Comparison of ENCODE assay signal across 8 mouse cellular contexts in genomic region chr15:100762649-100763048, GRCm38 (mm10). TPM values are rescaled to one million over a fixed set of nuclear protein-coding genes. Genes with fewer than 3 reads are reported as not detected.
A peak's percentile ranks its signal among the peaks of the same experiment; 100 is the strongest.
DNase-seq lines count a peak whose midpoint lies in the region; ATAC-seq and TF ChIP-seq lines count a peak whose summit lies in the region.

No protein-coding gene starts in this region.

- no peak overlapping the region for H3K27ac ChIP-seq in heart, embryonic 12.5 days (ENCODE audit: poor library complexity, severe bottlenecking)
- no peak overlapping the region for H3K27ac ChIP-seq in ES-Bruce4 (ENCODE audit: insufficient read depth, low read length)
- no peak overlapping the region for H3K27ac ChIP-seq in forebrain, embryonic 16.5 days (ENCODE audit: low read length)
- H3K27ac ChIP-seq in midbrain, embryonic 12.5 days (replicated peaks): 0 out of 2 replicates have a peak overlapping the region, but pooled peaks have one; percentile 89

- no peak overlapping the region for H3K4me3 ChIP-seq in heart, embryonic 12.5 days
- H3K4me3 ChIP-seq in ES-Bruce4 (ENCODE audit: low read depth, low read length): no peak overlapping the region
- H3K4me3 ChIP-seq in forebrain, embryonic 16.5 days (replicated peaks; ENCODE audit: low read length): peak overlapping the region; percentile 69
- H3K4me3 ChIP-seq in midbrain, embryonic 12.5 days: peak overlapping the region; percentile 79

- H3K27me3 ChIP-seq in heart, embryonic 12.5 days (replicated peaks): peaks cover 70% of the 10 kb centered on the region
- H3K27me3 ChIP-seq in ES-Bruce4 (ENCODE audit: control insufficient read depth, insufficient read depth, low read length, poor library complexity, severe bottlenecking): no peaks in the 10 kb centered on the region
- no peaks in the 10 kb centered on the region for H3K27me3 ChIP-seq in forebrain, embryonic 16.5 days (replicated peaks; ENCODE audit: control insufficient read depth, insufficient read depth, low read length)
- peaks cover 4% of the 10 kb centered on the region; the same call in 1 of the 2 replicates for H3K27me3 ChIP-seq in midbrain, embryonic 12.5 days

- TF ChIP-seq EP300 in ES-Bruce4 (IDR thresholded peaks at IDR 0.05; ENCODE audit: insufficient read depth, low read depth, low read length): no peak

- H3K9ac ChIP-seq in heart, embryonic 12.5 days: no peak overlapping the region
- peak overlapping the region; percentile 29; the same call in 1 of the 2 replicates for H3K9ac ChIP-seq in ES-Bruce4 (ENCODE audit: low read depth, poor library complexity, severe bottlenecking)
- H3K9ac ChIP-seq in forebrain, embryonic 16.5 days (replicated peaks; ENCODE audit: low read depth, low read length): peak overlapping the region; percentile 77
- H3K9ac ChIP-seq in midbrain, embryonic 12.5 days (replicated peaks): peak overlapping the region; percentile 75

- WGBS in heart, embryonic 12.5 days: 43% methylated on average over 8 of the region's 8 CpGs
- WGBS in forebrain, embryonic 16.5 days: 40% methylated on average over 8 of the region's 8 CpGs
- WGBS in midbrain, embryonic 12.5 days: 47% methylated on average over 8 of the region's 8 CpGs

- H3K4me2 ChIP-seq in heart, embryonic 12.5 days: peak overlapping the region; percentile 76
- H3K4me2 ChIP-seq in forebrain, embryonic 16.5 days (ENCODE audit: low read length): peak overlapping the region; percentile 73
- peak overlapping the region; percentile 82 for H3K4me2 ChIP-seq in midbrain, embryonic 12.5 days (replicated peaks)

- H3K4me1 ChIP-seq in heart, embryonic 12.5 days (replicated peaks): peaks cover 11% of the 10 kb centered on the region
- H3K4me1 ChIP-seq in ES-Bruce4 (ENCODE audit: control insufficient read depth, insufficient read depth, low read length): peaks cover 2% of the 10 kb centered on the region
- H3K4me1 ChIP-seq in forebrain, embryonic 16.5 days (replicated peaks; ENCODE audit: control insufficient read depth, insufficient read depth, low read length): peaks cover 18% of the 10 kb centered on the region
- peaks cover 21% of the 10 kb centered on the region for H3K4me1 ChIP-seq in midbrain, embryonic 12.5 days

- no peaks in the 10 kb centered on the region for H3K36me3 ChIP-seq in heart, embryonic 12.5 days
- H3K36me3 ChIP-seq in ES-Bruce4 (ENCODE audit: control insufficient read depth, insufficient read depth, low read length, poor library complexity, severe bottlenecking): no peaks in the 10 kb centered on the region
- 0 out of 2 replicates have a peak, but pooled peaks cover 2% of the 10 kb centered on the region for H3K36me3 ChIP-seq in forebrain, embryonic 16.5 days (ENCODE audit: control insufficient read depth, insufficient read depth)
- no peaks in the 10 kb centered on the region for H3K36me3 ChIP-seq in midbrain, embryonic 12.5 days

- no peak for ATAC-seq in heart, embryonic 12.5 days (ENCODE audit: insufficient number of reproducible peaks, low FRiP score)
- ATAC-seq in forebrain, embryonic 16.5 days: no peak
- no peak for ATAC-seq in midbrain, embryonic 12.5 days (ENCODE audit: low FRiP score, low read depth)

- no peak for TF ChIP-seq POLR2A in ES-Bruce4 (IDR thresholded peaks at IDR 0.05; ENCODE audit: insufficient read depth, low read length)

- H3K9me3 ChIP-seq in heart, embryonic 12.5 days (replicated peaks): no peaks in the 10 kb centered on the region
- no peaks in the 10 kb centered on the region for H3K9me3 ChIP-seq in ES-Bruce4 (replicated peaks; ENCODE audit: control insufficient read depth, insufficient read depth, low read length, poor library complexity, severe bottlenecking)
- no peaks in the 10 kb centered on the region for H3K9me3 ChIP-seq in forebrain, embryonic 16.5 days (ENCODE audit: control insufficient read depth, low read length)
- H3K9me3 ChIP-seq in midbrain, embryonic 12.5 days: no peaks in the 10 kb centered on the region

- DNase-seq in heart, adult 8-10 months (ENCODE audit: low spot score): no peak
- no peak for DNase-seq in adrenal gland, postnatal 14 days
- DNase-seq in adrenal gland, postnatal 25 days: no peak
- no peak for DNase-seq in testis, postnatal 14 days (ENCODE audit: low spot score)

- TF ChIP-seq CTCF in ES-Bruce4 (IDR thresholded peaks at IDR 0.05; ENCODE audit: low read depth, low read length): no peak

RNA-seq across cellular contexts. Expression of gene Slc4a8, which starts 1.1 kb away (rescaled TPM):
- polyA plus RNA-seq in heart, embryonic 12.5 days (2016; fragmentation: Nextera tagmentation; extraction: Ambion mirVana): 1.1 and 1.2 TPM in 2 replicates
- total RNA-seq in heart, adult 8-10 months (2022): 1 to 10 TPM; 1.9 to 4.3 (median 2.8) TPM
- polyA plus RNA-seq in ES-Bruce4 (2011; ENCODE audit: insufficient read depth, insufficient read length, low read depth, missing spikeins): 15.6 and 18.7 TPM in 2 replicates
- 20.8 and 25.7 TPM in 2 replicates for polyA plus RNA-seq in forebrain, embryonic 16.5 days (2015; fragmentation: Nextera tagmentation; extraction: Ambion mirVana)
- 13.1 and 16.0 TPM in 2 replicates for polyA plus RNA-seq in midbrain, embryonic 12.5 days (2016; fragmentation: Nextera tagmentation; extraction: Ambion mirVana)
- 10.4 and 14.6 TPM in 2 replicates for total RNA-seq in adrenal gland, postnatal 14 days (2021)
- total RNA-seq in adrenal gland, postnatal 25 days (2021): 4.9 and 6.3 TPM in 2 replicates

RNA-seq across cellular contexts. Expression of gene Galnt6, which starts 33.5 kb away (rescaled TPM):
- polyA plus RNA-seq in heart, embryonic 12.5 days (2016; fragmentation: Nextera tagmentation; extraction: Ambion mirVana): 0.14 and 0.39 TPM in 2 replicates
- total RNA-seq in heart, adult 8-10 months (2022): under 1 TPM; 0.54 to 0.86 (median 0.64) TPM
- polyA plus RNA-seq in ES-Bruce4 (2011; ENCODE audit: insufficient read depth, insufficient read length, low read depth, missing spikeins): 25.1 and 28.1 TPM in 2 replicates
- 0.34 and 0.39 TPM in 2 replicates for polyA plus RNA-seq in forebrain, embryonic 16.5 days (2015; fragmentation: Nextera tagmentation; extraction: Ambion mirVana)
- 0.08 and 0.18 TPM in 2 replicates for polyA plus RNA-seq in midbrain, embryonic 12.5 days (2016; fragmentation: Nextera tagmentation; extraction: Ambion mirVana)
- total RNA-seq in adrenal gland, postnatal 14 days (2021): 8.1 and 11.9 TPM in 2 replicates
- 3.8 and 6.3 TPM in 2 replicates for total RNA-seq in adrenal gland, postnatal 25 days (2021)

Comparison
In these comparisons a context has a peak if more than half of its experiments do, and no peak if none do; other contexts are left out.
1. H3K4me3 ChIP-seq: peak in forebrain, embryonic 16.5 days (single experiment) and midbrain, embryonic 12.5 days (single experiment); none in heart, embryonic 12.5 days (single experiment) and ES-Bruce4 (single experiment).
2. RNA of gene Galnt6, which starts 33.5 kb away (polyA plus RNA-seq): 25.1 to 28.1 TPM in ES-Bruce4; 0.34 to 0.39 TPM in forebrain, embryonic 16.5 days, 0.08 to 0.18 TPM in midbrain, embryonic 12.5 days and 0.14 to 0.39 TPM in heart, embryonic 12.5 days; every median in the first group is over 10 times any median in the second.
3. Peak in every context shown above with its lines, with median percentiles within 50 percentile points of each other: H3K4me2 ChIP-seq.